Mouse (Mus musculus) hindbrain, embryonic 16.5 days (tissue): ENCODE results near the gene Abca1. TPM values are rescaled to one million over a fixed set of nuclear protein-coding genes. Genes with fewer than 3 reads are reported as not detected.
A peak's percentile ranks its signal among the peaks of the same experiment; 100 is the strongest.

Experiments
- ATAC-seq: fragments of 200-750 bp; cut with Nextera tagmentation; 2 replicates; pipeline ENCODE4 v1.8.0; 2017; ENCODE audit warnings: moderate TSS enrichment, moderate library complexity
- H3K27ac ChIP-seq: fragments of 300-500 bp; sonication (generic); 2 replicates; pipeline ENCODE4 v1.5.1; 2014; ENCODE audit warnings: low read depth, mild to moderate bottlenecking, control low read depth, low read length, moderate library complexity
- H3K27me3 ChIP-seq: fragments of 300-500 bp; sonication (generic); replicated peaks from 2 replicates; pipeline ENCODE4 v1.6.1; 2014; ENCODE audit warnings: low read length; ENCODE audit not compliant: control insufficient read depth, insufficient read depth
- H3K36me3 ChIP-seq: fragments of 300-500 bp; sonication (generic); 2 replicates; pipeline ENCODE4 v1.6.1; 2014; ENCODE audit warnings: mild to moderate bottlenecking, low read length, moderate library complexity, mixed read lengths; ENCODE audit not compliant: control insufficient read depth, insufficient read depth
- H3K4me1 ChIP-seq: fragments of 300-500 bp; sonication (generic); 2 replicates; pipeline ENCODE4 v1.6.1; 2014; ENCODE audit warnings: low read depth, low read length; ENCODE audit not compliant: control insufficient read depth, insufficient read depth
- H3K4me2 ChIP-seq: fragments of 300-500 bp; sonication (generic); 2 replicates; pipeline ENCODE4 v1.6.1; 2014; ENCODE audit warnings: mild to moderate bottlenecking, low read length, control low read depth, moderate library complexity
- H3K4me3 ChIP-seq: fragments of 300-500 bp; sonication (generic); 2 replicates; pipeline ENCODE4 v1.5.1; 2014; ENCODE audit warnings: mild to moderate bottlenecking, low read length, control low read depth, moderate library complexity
- H3K9ac ChIP-seq: fragments of 300-500 bp; sonication (generic); 2 replicates; pipeline ENCODE4 v1.6.1; 2014; ENCODE audit warnings: low read depth, mild to moderate bottlenecking, control low read depth, low read length, moderate library complexity
- H3K9me3 ChIP-seq: fragments of 300-500 bp; sonication (generic); 2 replicates; pipeline ENCODE4 v1.6.1; 2014; ENCODE audit warnings: mild to moderate bottlenecking, low read length, moderate library complexity; ENCODE audit not compliant: control insufficient read depth
- WGBS: fragments of 180-500 bp; shearing (Covaris S2); extraction: QIAGEN DNeasy Blood & Tissue Kit; methylation state at CpG from one replicate; pipeline ENCODE4 v1.1.7; 2014; 5-methylcytosine and 5-hydroxymethylcytosine counted together
- polyA plus RNA-seq: library from polyadenylated mRNA; unstranded; fragments of >200 nt; fragmentation: Nextera tagmentation; extraction: Ambion mirVana; gene quantifications from 2 replicates; pipeline ENCODE4 v1.2.1, GENCODE M21; 2015

The Abca1 gene
- polyA plus RNA-seq, 1 experiment from 2014 or later, result 9.4 TPM

GRCm38 (mm10) chr4:53110356-53110755, 49.3 kb downstream of the Abca1 start:
- no peak overlapping the region for H3K9ac ChIP-seq
- H3K4me2 ChIP-seq, result no peak overlapping the region
- H3K36me3 ChIP-seq, result no peaks in the 10 kb centered on the region
- ATAC-seq, result 0 out of 2 replicates have a peak, but pooled peaks have one; percentile 49
- no peaks in the 10 kb centered on the region for H3K27me3 ChIP-seq
- no peak overlapping the region for H3K4me3 ChIP-seq
- no peaks in the 10 kb centered on the region for H3K9me3 ChIP-seq
- peaks cover 7% of the 10 kb centered on the region for H3K4me1 ChIP-seq
- no peak overlapping the region for H3K27ac ChIP-seq
- WGBS, result 31% methylated on average over 5 of the region's 5 CpGs

- peak; percentile 73 for ATAC-seq
Measured at GRCm38 (mm10) chr4:53109381-53109928, 50.2 kb downstream of the Abca1 start.

GRCm38 (mm10) chr4:53108194-53108593, 51.5 kb downstream of the Abca1 start:
- H3K9me3 ChIP-seq, result no peaks in the 10 kb centered on the region
- 86% methylated on average over 4 of the region's 4 CpGs for WGBS

More at GRCm38 (mm10) chr4:53109381-53109928, 50.2 kb downstream of the Abca1 start:
- Histone ChIP-seq H3K9me3 (no peaks in the 10 kb centered on the region), H3K9ac (no peak overlapping the region), H3K27ac (no peak overlapping the region), H3K4me3 (no peak overlapping the region), H3K4me2 (peak overlapping the region; percentile 19; the same call in 1 of the 2 replicates), H3K27me3 (no peaks in the 10 kb centered on the region), H3K4me1 (peaks cover 7% of the 10 kb centered on the region), H3K36me3 (no peaks in the 10 kb centered on the region)
- WGBS, result 43% methylated on average over 9 of the region's 9 CpGs

GRCm38 (mm10) chr4:53106732-53107131, 53.0 kb downstream of the Abca1 start:
- Histone ChIP-seq H3K4me1 (peaks cover 7% of the 10 kb centered on the region), H3K4me2 (no peak overlapping the region), H3K36me3 (no peaks in the 10 kb centered on the region), H3K9ac (no peak overlapping the region), H3K27me3 (no peaks in the 10 kb centered on the region), H3K27ac (no peak overlapping the region), H3K4me3 (no peak overlapping the region), H3K9me3 (no peaks in the 10 kb centered on the region)
- no peak for ATAC-seq
- 97% methylated on average over 5 of the region's 5 CpGs for WGBS

More at GRCm38 (mm10) chr4:53108194-53108593, 51.5 kb downstream of the Abca1 start:
- no peak overlapping the region for H3K9ac ChIP-seq
- no peak overlapping the region for H3K27ac ChIP-seq
- H3K4me3 ChIP-seq, result no peak overlapping the region
- no peak overlapping the region for H3K4me2 ChIP-seq
- no peak for ATAC-seq
- H3K4me1 ChIP-seq, result peaks cover 7% of the 10 kb centered on the region
- no peaks in the 10 kb centered on the region for H3K36me3 ChIP-seq
- no peaks in the 10 kb centered on the region for H3K27me3 ChIP-seq

DNA sequence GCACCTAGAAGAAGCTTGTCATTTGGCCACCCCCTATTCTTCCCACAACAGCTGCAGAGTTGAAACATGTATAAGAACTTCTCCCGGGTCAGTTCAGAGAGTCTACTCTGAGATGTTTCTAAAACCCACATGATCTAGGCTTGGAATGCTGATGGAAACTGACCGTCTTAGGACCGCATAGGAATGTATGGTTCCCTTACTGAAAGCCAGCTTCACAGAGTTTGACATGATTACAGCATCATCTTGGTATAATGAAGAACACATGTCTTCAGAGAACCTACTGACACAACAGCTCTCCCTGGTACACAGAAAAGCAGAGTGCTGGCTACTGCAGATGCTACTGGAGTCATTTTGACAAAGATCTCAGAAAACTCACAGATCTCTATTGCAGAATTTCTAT, 53.6 kb downstream of the Abca1 start:
- no peaks in the 10 kb centered on the region for H3K9me3 ChIP-seq
- no peak overlapping the region for H3K27ac ChIP-seq
- peaks cover 7% of the 10 kb centered on the region for H3K4me1 ChIP-seq
- H3K4me2 ChIP-seq, result no peak overlapping the region
- WGBS, result 91% methylated on average over 3 of the region's 3 CpGs
- ATAC-seq, result no peak
- H3K36me3 ChIP-seq, result no peaks in the 10 kb centered on the region
- H3K27me3 ChIP-seq, result no peaks in the 10 kb centered on the region
- no peak overlapping the region for H3K4me3 ChIP-seq
- H3K9ac ChIP-seq, result no peak overlapping the region

GRCm38 (mm10) chr4:53104634-53105033, 55.1 kb downstream of the Abca1 start:
- no peak overlapping the region for H3K4me3 ChIP-seq
- H3K27ac ChIP-seq, result no peak overlapping the region
- H3K27me3 ChIP-seq, result no peaks in the 10 kb centered on the region
- peaks cover 6% of the 10 kb centered on the region for H3K4me1 ChIP-seq
- H3K9me3 ChIP-seq, result no peaks in the 10 kb centered on the region
- H3K9ac ChIP-seq, result no peak overlapping the region
- 78% methylated on average over 3 of the region's 3 CpGs for WGBS
- no peak for ATAC-seq
- no peaks in the 10 kb centered on the region for H3K36me3 ChIP-seq
- H3K4me2 ChIP-seq, result no peak overlapping the region

DNA sequence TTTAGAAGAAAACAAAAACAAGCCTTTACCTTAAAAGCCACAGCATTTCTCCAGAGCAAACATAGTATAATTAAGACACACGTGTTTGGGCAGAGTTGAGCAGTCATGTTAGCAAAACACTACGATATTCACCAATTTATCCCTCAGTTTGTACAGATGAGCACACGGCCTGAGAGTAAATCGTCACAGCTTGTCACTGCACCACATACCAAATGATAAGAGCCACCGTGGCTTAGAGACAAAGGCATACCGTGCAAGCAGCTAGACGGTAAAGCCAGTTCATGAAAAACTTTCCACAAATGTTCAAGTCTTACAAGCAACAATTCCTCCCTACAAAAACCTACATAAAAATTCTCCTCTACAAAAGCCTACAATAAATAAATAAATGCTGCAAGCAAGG, 57.2 kb downstream of the Abca1 start:
- WGBS, result 72% methylated on average over 7 of the region's 7 CpGs
- Histone ChIP-seq H3K27ac (no peak overlapping the region), H3K27me3 (no peaks in the 10 kb centered on the region), H3K9me3 (no peaks in the 10 kb centered on the region), H3K9ac (no peak overlapping the region), H3K36me3 (no peaks in the 10 kb centered on the region), H3K4me3 (no peak overlapping the region), H3K4me1 (no peaks in the 10 kb centered on the region), H3K4me2 (no peak overlapping the region)
- no peak for ATAC-seq

- H3K9ac ChIP-seq, result no peak overlapping the region
- 76% methylated on average over 5 of the region's 5 CpGs for WGBS
- no peaks in the 10 kb centered on the region for H3K36me3 ChIP-seq
- H3K4me3 ChIP-seq, result no peak overlapping the region
- no peak overlapping the region for H3K4me2 ChIP-seq
- peak overlapping the region; percentile 8; the same call in 1 of the 2 replicates for H3K27ac ChIP-seq
- no peaks in the 10 kb centered on the region for H3K4me1 ChIP-seq
- H3K27me3 ChIP-seq, result no peaks in the 10 kb centered on the region
- ATAC-seq, result no peak
- H3K9me3 ChIP-seq, result no peaks in the 10 kb centered on the region
Measured at GRCm38 (mm10) chr4:53101306-53101705, 58.4 kb downstream of the Abca1 start.

GRCm38 (mm10) chr4:53100492-53100891, 59.2 kb downstream of the Abca1 start:
- Histone ChIP-seq H3K36me3 (no peaks in the 10 kb centered on the region), H3K4me1 (no peaks in the 10 kb centered on the region), H3K27me3 (no peaks in the 10 kb centered on the region), H3K9ac (no peak overlapping the region), H3K4me2 (no peak overlapping the region), H3K27ac (no peak overlapping the region), H3K4me3 (no peak overlapping the region), H3K9me3 (no peaks in the 10 kb centered on the region)
- WGBS, result 88% methylated on average over 9 of the region's 9 CpGs
- no peak for ATAC-seq
